Mouse (Mus musculus): ENCODE data around the gene Paqr6. TPM values are rescaled to one million over a fixed set of nuclear protein-coding genes. Genes with fewer than 3 reads are reported as not detected.

Gene Paqr6
- polyA plus RNA-seq, 1 experiment, result not detected

GRCm38 (mm10) chr3:88409741-88410644 is 45.6 kb downstream of the Paqr6 start, which contains the start of gene Pmf1:
Pmf1 (minus strand) TSS chr3:88410331.
- Histone ChIP-seq H3K4me1 (ENCODE audit: control insufficient read depth, insufficient read depth, low read length) (peaks cover 20% of the 10 kb centered on the region), H3K27ac (ENCODE audit: insufficient read depth, low read depth, low read length) (peak within 1 kb of the TSS; percentile 91), H3K4me3 (ENCODE audit: insufficient read depth, low read length) (peak within 1 kb of the TSS; percentile 79)
- TF ChIP-seq CTCF (IDR thresholded peaks at IDR 0.05; ENCODE audit: low read depth, low read length) (no peak), POLR2A (IDR thresholded peaks at IDR 0.05; ENCODE audit: borderline replicate concordance, low read depth, low read length) (no peak)

- Histone ChIP-seq H3K27ac (ENCODE audit: insufficient read depth, low read depth, low read length) (peak overlapping the region; percentile 63), H3K4me3 (ENCODE audit: insufficient read depth, low read length) (peak overlapping the region; percentile 79), H3K4me1 (ENCODE audit: control insufficient read depth, insufficient read depth, low read length) (peaks cover 20% of the 10 kb centered on the region)
- no peak for TF ChIP-seq CTCF (IDR thresholded peaks at IDR 0.05; ENCODE audit: low read depth, low read length)
- TF ChIP-seq POLR2A (IDR thresholded peaks at IDR 0.05; ENCODE audit: borderline replicate concordance, low read depth, low read length), result no peak
Measured at GRCm38 (mm10) chr3:88410645-88411031, 46.3 kb downstream of the Paqr6 start.

- Histone ChIP-seq H3K27ac (ENCODE audit: insufficient read depth, low read depth, low read length) (no peak overlapping the region), H3K4me3 (ENCODE audit: insufficient read depth, low read length) (no peak overlapping the region), H3K4me1 (ENCODE audit: control insufficient read depth, insufficient read depth, low read length) (peaks cover 20% of the 10 kb centered on the region)
- TF ChIP-seq CTCF (IDR thresholded peaks at IDR 0.05; ENCODE audit: low read depth, low read length), result no peak
- no peak for TF ChIP-seq POLR2A (IDR thresholded peaks at IDR 0.05; ENCODE audit: borderline replicate concordance, low read depth, low read length)
Measured at GRCm38 (mm10) chr3:88411681-88412080, 47.3 kb downstream of the Paqr6 start.

- Histone ChIP-seq H3K27ac (ENCODE audit: insufficient read depth, low read depth, low read length) (no peak overlapping the region), H3K4me1 (ENCODE audit: control insufficient read depth, insufficient read depth, low read length) (peaks cover 20% of the 10 kb centered on the region), H3K4me3 (ENCODE audit: insufficient read depth, low read length) (no peak overlapping the region)
- TF ChIP-seq POLR2A (IDR thresholded peaks at IDR 0.05; ENCODE audit: borderline replicate concordance, low read depth, low read length), result no peak
- TF ChIP-seq CTCF (IDR thresholded peaks at IDR 0.05; ENCODE audit: low read depth, low read length), result no peak
Measured at GRCm38 (mm10) chr3:88412636-88413035, 48.3 kb downstream of the Paqr6 start.

GRCm38 (mm10) chr3:88415668-88416067 is 51.3 kb downstream of the Paqr6 start:
- no peak for TF ChIP-seq POLR2A (IDR thresholded peaks at IDR 0.05; ENCODE audit: borderline replicate concordance, low read depth, low read length)
- no peak for TF ChIP-seq CTCF (IDR thresholded peaks at IDR 0.05; ENCODE audit: low read depth, low read length)
- Histone ChIP-seq H3K27ac (ENCODE audit: insufficient read depth, low read depth, low read length) (no peak overlapping the region), H3K4me1 (ENCODE audit: control insufficient read depth, insufficient read depth, low read length) (peaks cover 11% of the 10 kb centered on the region), H3K4me3 (ENCODE audit: insufficient read depth, low read length) (no peak overlapping the region)

- peaks cover 20% of the 10 kb centered on the region for H3K4me1 ChIP-seq (ENCODE audit: control insufficient read depth, insufficient read depth, low read length)
Measured at GRCm38 (mm10) chr3:88418016-88418415, 53.6 kb downstream of the Paqr6 start.

More at GRCm38 (mm10) chr3:88418016-88418415, 53.6 kb downstream of the Paqr6 start:
- Histone ChIP-seq H3K4me3 (ENCODE audit: insufficient read depth, low read length) (no peak overlapping the region), H3K27ac (ENCODE audit: insufficient read depth, low read depth, low read length) (no peak overlapping the region)
- TF ChIP-seq POLR2A (IDR thresholded peaks at IDR 0.05; ENCODE audit: borderline replicate concordance, low read depth, low read length) (no peak), CTCF (IDR thresholded peaks at IDR 0.05; ENCODE audit: low read depth, low read length) (no peak)

Other genes with a start within 250 kb of the Paqr6 start
- gene Mef2d, start 222.2 kb upstream of the Paqr6 start, polyA plus RNA-seq (2012; ENCODE audit: insufficient read depth, insufficient read length, missing spikeins), result 84.5 and 98.1 TPM in 2 replicates
- gene Rhbg, start 109.9 kb upstream of the Paqr6 start, polyA plus RNA-seq (2012; ENCODE audit: insufficient read depth, insufficient read length, missing spikeins), result not detected in 2 replicates
- 0.48 TPM in 1 of 2 replicates, not detected in the other for gene Gm38392, start 77.4 kb upstream of the Paqr6 start, polyA plus RNA-seq (2012; ENCODE audit: insufficient read depth, insufficient read length, missing spikeins)
- 10.1 and 11.4 TPM in 2 replicates for gene Tsacc, start 67.6 kb upstream of the Paqr6 start, polyA plus RNA-seq (2012; ENCODE audit: insufficient read depth, insufficient read length, missing spikeins)
- gene Cct3, start 67.5 kb upstream of the Paqr6 start, polyA plus RNA-seq (2012; ENCODE audit: insufficient read depth, insufficient read length, missing spikeins), result 75.3 and 76.5 TPM in 2 replicates
- gene Glmp, start 39.6 kb upstream of the Paqr6 start, polyA plus RNA-seq (2012; ENCODE audit: insufficient read depth, insufficient read length, missing spikeins), result 401 and 428 TPM in 2 replicates
- gene Tmem79, start 28.4 kb upstream of the Paqr6 start, polyA plus RNA-seq (2012; ENCODE audit: insufficient read depth, insufficient read length, missing spikeins), result 0.68 and 0.71 TPM in 2 replicates
- gene Smg5, start 28.3 kb upstream of the Paqr6 start, polyA plus RNA-seq (2012; ENCODE audit: insufficient read depth, insufficient read length, missing spikeins), result 26.0 and 27.8 TPM in 2 replicates
- not detected in 2 replicates for gene Bglap3, start 8.2 kb downstream of the Paqr6 start, polyA plus RNA-seq (2012; ENCODE audit: insufficient read depth, insufficient read length, missing spikeins)
- not detected in 2 replicates for gene Bglap2, start 14.1 kb downstream of the Paqr6 start, polyA plus RNA-seq (2012; ENCODE audit: insufficient read depth, insufficient read length, missing spikeins)
- not detected in 2 replicates for gene Bglap, start 19.9 kb downstream of the Paqr6 start, polyA plus RNA-seq (2012; ENCODE audit: insufficient read depth, insufficient read length, missing spikeins)
- gene Pmf1, start 45.7 kb downstream of the Paqr6 start, polyA plus RNA-seq (2012; ENCODE audit: insufficient read depth, insufficient read length, missing spikeins), result 55.0 and 59.7 TPM in 2 replicates
- 14.0 and 17.5 TPM in 2 replicates for gene Slc25a44, start 60.6 kb downstream of the Paqr6 start, polyA plus RNA-seq (2012; ENCODE audit: insufficient read depth, insufficient read length, missing spikeins)
- 178 and 180 TPM in 2 replicates for gene Sema4a, start 96.6 kb downstream of the Paqr6 start, polyA plus RNA-seq (2012; ENCODE audit: insufficient read depth, insufficient read length, missing spikeins)
- gene Lmna, start 145.4 kb downstream of the Paqr6 start, polyA plus RNA-seq (2012; ENCODE audit: insufficient read depth, insufficient read length, missing spikeins), result 124 and 126 TPM in 2 replicates
- 0.13 and 0.16 TPM in 2 replicates for gene Mex3a, start 167.8 kb downstream of the Paqr6 start, polyA plus RNA-seq (2012; ENCODE audit: insufficient read depth, insufficient read length, missing spikeins)
- gene Rab25, start 183.7 kb downstream of the Paqr6 start, polyA plus RNA-seq (2012; ENCODE audit: insufficient read depth, insufficient read length, missing spikeins), result not detected in 2 replicates
- gene Lamtor2, start 188.5 kb downstream of the Paqr6 start, polyA plus RNA-seq (2012; ENCODE audit: insufficient read depth, insufficient read length, missing spikeins), result 149 and 154 TPM in 2 replicates
- 22.9 and 25.8 TPM in 2 replicates for gene Ubqln4, start 189.2 kb downstream of the Paqr6 start, polyA plus RNA-seq (2012; ENCODE audit: insufficient read depth, insufficient read length, missing spikeins)
- 71.3 and 83.2 TPM in 2 replicates for gene Ssr2, start 211.3 kb downstream of the Paqr6 start, polyA plus RNA-seq (2012; ENCODE audit: insufficient read depth, insufficient read length, missing spikeins)
- gene Arhgef2, start 241.4 kb downstream of the Paqr6 start, polyA plus RNA-seq (2012; ENCODE audit: insufficient read depth, insufficient read length, missing spikeins), result 140 and 154 TPM in 2 replicates

Measured in bone marrow macrophage, adult 2 months (primary cell).